Mouse (Mus musculus): ENCODE measurements at regions not wholly inside any gene's neighbourhood (a gene's known extent, or its start where the extent isn't known, plus 50 kb on each side); places are given as distances from the start of the nearest gene placed in this dataset.

DNA sequence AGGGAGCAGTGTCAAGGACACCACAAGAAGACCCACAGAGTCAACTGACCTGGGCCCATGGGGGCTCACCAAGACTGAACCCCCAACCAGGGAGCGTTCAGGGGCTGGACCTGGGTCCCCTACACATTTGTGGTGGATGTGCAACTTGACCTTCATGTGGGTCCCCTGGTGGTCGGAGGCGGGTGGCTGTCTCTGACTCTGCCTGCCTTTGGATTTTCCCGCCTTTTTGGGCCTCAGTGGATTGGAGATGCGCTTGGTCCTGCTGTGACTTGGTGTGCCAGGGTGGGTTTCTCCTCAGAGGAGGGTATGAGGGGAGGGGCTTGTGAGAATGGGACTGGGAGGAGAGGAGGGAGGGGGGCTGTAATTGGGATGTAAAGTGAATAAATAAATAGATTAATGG lies 99.3 kb upstream of the Armc2 start:
- 87% methylated on average over 5 of the region's 5 CpGs for WGBS
- Histone ChIP-seq H3K4me3 (replicated peaks; ENCODE audit: control insufficient read depth, low read depth, low read length) (no peak overlapping the region), H3K4me1 (ENCODE audit: control insufficient read depth, insufficient read depth, low read length) (no peaks in the 10 kb centered on the region), H3K27ac (ENCODE audit: control insufficient read depth, insufficient read depth, low read depth, low read length, poor library complexity) (no peak overlapping the region; the same call in 1 of the 2 replicates)
- no peak for TF ChIP-seq CTCF (IDR thresholded peaks at IDR 0.05; ENCODE audit: control insufficient read depth, insufficient read depth, low read length)
- no peak for TF ChIP-seq POLR2A (IDR thresholded peaks at IDR 0.05; ENCODE audit: borderline replicate concordance, control insufficient read depth, low read depth, low read length)

- Histone ChIP-seq H3K4me3 (replicated peaks; ENCODE audit: control insufficient read depth, low read depth, low read length) (no peak overlapping the region), H3K27ac (ENCODE audit: control insufficient read depth, insufficient read depth, low read depth, low read length, poor library complexity) (no peak overlapping the region), H3K4me1 (ENCODE audit: control insufficient read depth, insufficient read depth, low read length) (no peaks in the 10 kb centered on the region)
- 71% methylated on average over 4 of the region's 4 CpGs for WGBS
- TF ChIP-seq POLR2A (IDR thresholded peaks at IDR 0.05; ENCODE audit: borderline replicate concordance, control insufficient read depth, low read depth, low read length): no peak
- TF ChIP-seq CTCF (IDR thresholded peaks at IDR 0.05; ENCODE audit: control insufficient read depth, insufficient read depth, low read length): no peak
Observed at GRCm38 (mm10) chr10:42115920-42116298, 97.7 kb upstream of the Armc2 start.

DNA sequence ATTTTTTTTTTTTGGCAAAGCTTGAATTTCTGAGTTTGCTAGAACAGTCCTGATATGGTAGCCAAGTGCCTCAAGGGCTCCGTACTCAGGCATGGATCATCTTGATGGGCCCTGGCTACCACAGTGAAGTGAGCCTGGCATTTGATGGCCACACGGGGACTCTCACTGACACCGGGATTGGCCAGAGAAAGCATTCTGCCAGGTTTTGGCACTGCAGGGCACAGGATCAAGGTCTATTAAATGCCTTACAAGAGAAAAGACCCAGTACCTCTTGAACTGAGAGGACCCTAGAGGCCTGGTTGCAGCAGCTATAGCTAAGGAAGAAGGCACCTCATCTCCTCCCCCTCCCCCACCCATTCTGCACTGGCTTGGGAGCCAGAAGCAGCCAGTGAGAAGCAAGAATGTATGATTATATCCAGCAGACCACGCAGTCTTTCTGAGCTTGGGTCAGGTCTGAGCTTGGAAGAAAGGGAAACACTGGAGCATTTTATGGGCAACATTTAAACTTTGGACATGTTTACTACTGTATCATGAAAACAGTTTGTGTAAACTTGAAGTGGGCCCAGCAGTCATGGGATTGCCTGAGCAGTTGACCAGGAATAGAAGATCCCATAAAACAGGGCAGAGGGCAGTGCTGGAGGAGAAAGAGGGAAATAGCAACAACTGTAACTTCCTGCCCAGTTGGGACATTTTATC lies 97.1 kb upstream of the Armc2 start:
- Histone ChIP-seq H3K4me3 (replicated peaks; ENCODE audit: control insufficient read depth, low read depth, low read length) (no peak overlapping the region), H3K4me1 (ENCODE audit: control insufficient read depth, insufficient read depth, low read length) (no peaks in the 10 kb centered on the region), H3K27ac (ENCODE audit: control insufficient read depth, insufficient read depth, low read depth, low read length, poor library complexity) (no peak overlapping the region)
- TF ChIP-seq CTCF (IDR thresholded peaks at IDR 0.05; ENCODE audit: control insufficient read depth, insufficient read depth, low read length): no peak
- no peak for TF ChIP-seq POLR2A (IDR thresholded peaks at IDR 0.05; ENCODE audit: borderline replicate concordance, control insufficient read depth, low read depth, low read length)
- 87% methylated on average over 4 of the region's 4 CpGs for WGBS

- no peak overlapping the region for H3K4me3 ChIP-seq (replicated peaks; ENCODE audit: control insufficient read depth, low read depth, low read length)
- no peak overlapping the region for H3K27ac ChIP-seq (ENCODE audit: control insufficient read depth, insufficient read depth, low read depth, low read length, poor library complexity)
- no peaks in the 10 kb centered on the region for H3K4me1 ChIP-seq (ENCODE audit: control insufficient read depth, insufficient read depth, low read length)
- TF ChIP-seq CTCF (IDR thresholded peaks at IDR 0.05; ENCODE audit: control insufficient read depth, insufficient read depth, low read length): no peak
- TF ChIP-seq POLR2A (IDR thresholded peaks at IDR 0.05; ENCODE audit: borderline replicate concordance, control insufficient read depth, low read depth, low read length): no peak
- 89% methylated on average over 7 of the region's 7 CpGs for WGBS
Observed at GRCm38 (mm10) chr10:42110704-42111103, 92.5 kb upstream of the Armc2 start.

GRCm38 (mm10) chr10:42108294-42109014 lies 90.2 kb upstream of the Armc2 start:
- WGBS: 81% methylated on average over 8 of the region's 8 CpGs

GRCm38 (mm10) chr10:42107437-42108293 lies 89.4 kb upstream of the Armc2 start:
- Histone ChIP-seq H3K4me3 (replicated peaks; ENCODE audit: control insufficient read depth, low read depth, low read length) (no peak overlapping the region), H3K27ac (ENCODE audit: control insufficient read depth, insufficient read depth, low read depth, low read length, poor library complexity) (no peak overlapping the region), H3K4me1 (ENCODE audit: control insufficient read depth, insufficient read depth, low read length) (no peaks in the 10 kb centered on the region)
- 74% methylated on average over 12 of the region's 12 CpGs for WGBS
- no peak for TF ChIP-seq CTCF (IDR thresholded peaks at IDR 0.05; ENCODE audit: control insufficient read depth, insufficient read depth, low read length)
- no peak for TF ChIP-seq POLR2A (IDR thresholded peaks at IDR 0.05; ENCODE audit: borderline replicate concordance, control insufficient read depth, low read depth, low read length)

More at GRCm38 (mm10) chr10:42108294-42109014, 90.2 kb upstream of the Armc2 start:
- Histone ChIP-seq H3K27ac (ENCODE audit: control insufficient read depth, insufficient read depth, low read depth, low read length, poor library complexity) (no peak overlapping the region), H3K4me1 (ENCODE audit: control insufficient read depth, insufficient read depth, low read length) (no peaks in the 10 kb centered on the region), H3K4me3 (replicated peaks; ENCODE audit: control insufficient read depth, low read depth, low read length) (no peak overlapping the region)
- TF ChIP-seq CTCF (IDR thresholded peaks at IDR 0.05; ENCODE audit: control insufficient read depth, insufficient read depth, low read length) (no peak), POLR2A (IDR thresholded peaks at IDR 0.05; ENCODE audit: borderline replicate concordance, control insufficient read depth, low read depth, low read length) (no peak)

DNA sequence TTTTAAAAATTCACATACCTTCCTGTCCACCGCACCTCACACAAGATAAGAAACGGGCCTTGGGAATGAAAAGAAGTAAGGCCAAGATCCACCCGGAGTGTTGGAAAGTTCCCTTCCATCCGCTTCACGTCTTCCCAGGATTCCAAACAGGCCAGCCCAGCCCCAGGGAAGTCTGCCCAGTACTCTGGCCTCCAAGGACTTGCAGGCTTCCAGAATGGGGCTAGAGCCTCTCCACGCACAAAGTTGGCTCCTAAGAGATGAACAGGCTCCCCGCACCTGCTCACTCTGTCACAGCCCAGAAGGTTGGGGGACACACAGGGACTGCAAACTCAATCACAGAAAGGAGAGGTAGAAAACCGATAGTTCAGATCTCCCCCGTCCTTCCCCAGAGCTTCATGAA lies 88.4 kb upstream of the Armc2 start:
- Histone ChIP-seq H3K4me3 (replicated peaks; ENCODE audit: control insufficient read depth, low read depth, low read length) (no peak overlapping the region), H3K27ac (ENCODE audit: control insufficient read depth, insufficient read depth, low read depth, low read length, poor library complexity) (no peak overlapping the region), H3K4me1 (ENCODE audit: control insufficient read depth, insufficient read depth, low read length) (no peaks in the 10 kb centered on the region)
- TF ChIP-seq CTCF (IDR thresholded peaks at IDR 0.05; ENCODE audit: control insufficient read depth, insufficient read depth, low read length): no peak
- WGBS: 93% methylated on average over 9 of the region's 9 CpGs

- no peak overlapping the region for H3K27ac ChIP-seq (ENCODE audit: control insufficient read depth, insufficient read depth, low read depth, low read length, poor library complexity)
- TF ChIP-seq CTCF (IDR thresholded peaks at IDR 0.05; ENCODE audit: control insufficient read depth, insufficient read depth, low read length): no peak
- TF ChIP-seq POLR2A (IDR thresholded peaks at IDR 0.05; ENCODE audit: borderline replicate concordance, control insufficient read depth, low read depth, low read length): no peak
- no peaks in the 10 kb centered on the region for H3K4me1 ChIP-seq (ENCODE audit: control insufficient read depth, insufficient read depth, low read length)
- WGBS: 91% methylated on average over 7 of the region's 7 CpGs
- no peak overlapping the region for H3K4me3 ChIP-seq (replicated peaks; ENCODE audit: control insufficient read depth, low read depth, low read length)
Observed at GRCm38 (mm10) chr10:42105083-42105482, 86.8 kb upstream of the Armc2 start.
